Mouse (Mus musculus) embryonic fibroblast, embryonic 13.5 days (primary cell): ENCODE measurements around the gene Edn1.

Experiments
- CTCF ChIP-seq: IDR thresholded peaks from 2 replicates; pipeline ENCODE4 v1.5.1; 2011; ENCODE audit warnings: mild to moderate bottlenecking, control low read depth, low read length, moderate library complexity, borderline replicate concordance; ENCODE audit not compliant: insufficient read depth
- POLR2A ChIP-seq: IDR thresholded peaks from 2 replicates; pipeline ENCODE4 v1.6.1; 2011; ENCODE audit warnings: low read depth, mild to moderate bottlenecking, control low read depth, low read length, moderate library complexity

GRCm38 (mm10) chr13:42315628-42316027 is 14.4 kb downstream of the Edn1 start:
- no peak for TF ChIP-seq POLR2A
- TF ChIP-seq CTCF = no peak
